Mouse (Mus musculus) CD4-positive helper T cell, adult 2 months (primary cell): ENCODE results near the gene Thada.
A peak's percentile ranks its signal among the peaks of the same experiment; 100 is the strongest.

Experiments
- DNase-seq: peaks from one replicate; pipeline ENCODE4 v3.0.0-alpha.2; 2012; ENCODE audit warnings: low read depth, missing footprints, low spot score

Thada gene

GRCm38 (mm10) chr17:84148499-84149484 lies 317.2 kb downstream of the Thada start:
- DNase-seq, result peak; percentile 68

- no peak for DNase-seq
These were observed 318.6 kb downstream of the Thada start for GRCm38 (mm10) chr17:84147183-84148108.

- DNase-seq, result no peak
These were observed 319.4 kb downstream of the Thada start for GRCm38 (mm10) chr17:84146458-84147182.

GRCm38 (mm10) chr17:84145826-84146287 lies 320.1 kb downstream of the Thada start:
- DNase-seq, result peak; percentile 89

- DNase-seq, result peak; percentile 51
These were observed 321.0 kb downstream of the Thada start for GRCm38 (mm10) chr17:84144762-84145599.

GRCm38 (mm10) chr17:84144130-84144529 lies 321.9 kb downstream of the Thada start:
- no peak for DNase-seq

- no peak for DNase-seq
These were observed 322.7 kb downstream of the Thada start for GRCm38 (mm10) chr17:84143219-84143844.

- DNase-seq, result no peak
These were observed 324.3 kb downstream of the Thada start for GRCm38 (mm10) chr17:84141691-84142090.

- DNase-seq, result no peak
These were observed 325.0 kb downstream of the Thada start for GRCm38 (mm10) chr17:84140822-84141507.
